Mouse (Mus musculus): ENCODE measurements at regions not wholly inside any gene's neighbourhood (a gene's known extent, or its start where the extent isn't known, plus 50 kb on each side); places are given as distances from the start of the nearest gene placed in this dataset.
"Not testable (repeated sequence)": the region's sequence is repeated elsewhere in the genome, so short reads cannot be mapped to it uniquely, and the experiment has no call there.

DNA sequence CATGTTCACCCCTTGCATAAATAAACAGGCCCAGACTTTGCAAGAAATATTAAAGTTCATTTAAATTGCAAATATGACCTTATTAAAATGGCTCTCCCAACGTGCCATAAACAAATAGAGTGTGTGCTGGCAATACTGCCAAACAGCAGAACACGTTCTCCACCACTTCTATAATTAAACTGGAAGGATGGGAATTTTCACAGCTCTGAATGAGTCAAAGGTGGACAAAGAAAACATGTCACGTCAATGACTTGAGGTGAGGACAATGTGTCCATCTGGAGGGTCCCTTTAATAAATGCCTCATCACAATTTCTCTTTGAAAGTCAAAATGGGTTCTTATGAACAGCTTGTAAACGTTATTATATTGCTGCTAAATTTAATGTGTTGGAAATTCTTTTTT, 114.8 kb downstream of the Galc start:
- no peak for DNase-seq

DNA sequence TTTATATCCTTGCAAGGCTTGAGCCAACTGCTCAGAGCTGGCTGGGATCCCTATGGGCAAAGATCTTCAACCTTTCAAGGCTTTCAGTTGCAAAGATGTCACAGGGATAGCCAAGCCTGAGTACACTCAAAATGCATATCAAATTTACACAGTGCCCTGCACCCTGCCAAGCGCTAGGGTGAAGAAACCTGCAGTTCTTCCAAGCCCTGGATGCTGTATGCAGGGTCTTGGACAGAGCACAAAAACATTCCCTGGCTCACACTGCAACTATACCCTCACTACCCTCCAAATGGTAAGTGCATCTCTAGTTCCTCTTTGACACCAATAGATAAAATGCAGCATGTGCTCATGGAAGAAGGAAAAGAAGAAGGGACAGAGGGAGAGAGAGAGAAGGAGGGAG, 116.1 kb downstream of the Galc start:
- no peak for DNase-seq

DNA sequence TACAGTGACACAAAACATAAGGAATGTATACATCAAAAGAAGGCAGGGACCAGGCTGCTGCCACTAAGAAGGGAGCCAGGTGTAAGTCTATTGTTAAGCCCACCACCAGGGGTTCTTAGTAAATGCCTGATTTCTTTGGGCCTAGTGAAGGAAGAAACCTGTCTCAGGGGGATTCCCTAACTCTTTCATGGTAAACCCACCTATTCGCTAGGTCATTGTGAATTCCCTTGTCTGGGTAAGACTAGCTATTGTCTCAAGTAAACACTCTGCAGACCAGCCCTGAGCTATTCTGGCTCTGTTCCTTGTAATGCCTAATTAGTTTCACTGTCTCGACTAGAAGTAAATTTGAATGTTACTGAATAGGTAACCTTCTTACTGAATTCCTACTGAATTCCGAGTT, 119.4 kb downstream of the Galc start:
- not testable (repeated sequence) for DNase-seq

DNA sequence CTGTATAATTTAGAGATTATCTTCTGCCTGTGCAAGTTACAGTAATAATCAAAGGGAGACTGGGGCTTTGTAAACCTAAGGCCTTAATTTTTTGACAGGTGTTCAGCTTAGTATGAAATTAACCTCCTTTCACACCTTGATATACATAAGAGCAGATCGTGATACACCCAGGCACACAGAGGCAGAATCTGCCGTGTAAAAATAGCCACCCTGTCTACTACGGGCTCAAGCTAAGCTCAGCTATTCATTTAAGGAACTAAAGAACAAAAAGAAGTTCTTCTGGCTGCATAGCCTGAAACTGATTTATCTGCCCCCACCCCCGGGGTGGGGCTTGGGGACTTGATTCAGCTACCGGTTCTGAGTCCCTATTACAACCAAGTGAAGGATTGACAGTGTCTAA, 128.0 kb downstream of the Galc start:
- DNase-seq: peak; percentile 6

DNA sequence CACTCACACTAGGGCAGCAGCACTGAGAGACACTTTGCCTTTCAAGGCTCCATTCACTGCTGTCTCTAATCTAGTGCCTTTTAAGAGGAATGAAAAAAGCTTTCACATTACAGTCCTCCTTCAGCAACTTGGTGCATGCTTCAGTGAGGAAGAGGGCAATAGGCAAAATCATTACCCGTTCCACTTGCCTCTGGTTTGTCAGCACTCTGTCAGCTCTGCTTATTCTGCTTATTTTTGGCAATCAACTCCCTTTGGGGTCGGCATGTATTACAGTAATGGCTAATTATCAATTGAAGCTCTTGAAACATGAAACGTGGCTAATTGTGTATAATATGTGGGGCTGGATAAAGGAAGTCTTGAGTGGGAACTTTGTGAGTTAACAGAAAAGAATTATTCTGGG, 135.7 kb downstream of the Galc start:
- no peak for DNase-seq

DNA sequence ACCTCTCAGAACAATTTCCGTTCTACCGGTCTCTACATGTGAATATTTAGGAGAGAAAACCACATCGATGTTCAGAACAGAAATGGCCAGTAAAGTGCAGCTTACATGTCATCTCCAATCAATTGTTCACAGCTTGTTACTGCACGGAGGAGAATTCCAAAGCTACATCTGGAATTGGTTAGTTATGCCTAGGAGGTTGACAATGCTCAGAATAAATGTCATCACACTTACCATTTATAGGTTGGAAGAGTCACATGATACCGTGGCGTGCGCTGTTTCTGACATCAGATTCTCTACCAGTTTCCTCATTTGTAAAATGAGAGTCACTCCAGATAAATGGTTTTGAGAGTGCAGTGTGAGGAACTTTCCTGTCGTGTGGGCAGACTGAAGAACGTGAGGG, 151.2 kb downstream of the Galc start:
- no peak for DNase-seq

DNA sequence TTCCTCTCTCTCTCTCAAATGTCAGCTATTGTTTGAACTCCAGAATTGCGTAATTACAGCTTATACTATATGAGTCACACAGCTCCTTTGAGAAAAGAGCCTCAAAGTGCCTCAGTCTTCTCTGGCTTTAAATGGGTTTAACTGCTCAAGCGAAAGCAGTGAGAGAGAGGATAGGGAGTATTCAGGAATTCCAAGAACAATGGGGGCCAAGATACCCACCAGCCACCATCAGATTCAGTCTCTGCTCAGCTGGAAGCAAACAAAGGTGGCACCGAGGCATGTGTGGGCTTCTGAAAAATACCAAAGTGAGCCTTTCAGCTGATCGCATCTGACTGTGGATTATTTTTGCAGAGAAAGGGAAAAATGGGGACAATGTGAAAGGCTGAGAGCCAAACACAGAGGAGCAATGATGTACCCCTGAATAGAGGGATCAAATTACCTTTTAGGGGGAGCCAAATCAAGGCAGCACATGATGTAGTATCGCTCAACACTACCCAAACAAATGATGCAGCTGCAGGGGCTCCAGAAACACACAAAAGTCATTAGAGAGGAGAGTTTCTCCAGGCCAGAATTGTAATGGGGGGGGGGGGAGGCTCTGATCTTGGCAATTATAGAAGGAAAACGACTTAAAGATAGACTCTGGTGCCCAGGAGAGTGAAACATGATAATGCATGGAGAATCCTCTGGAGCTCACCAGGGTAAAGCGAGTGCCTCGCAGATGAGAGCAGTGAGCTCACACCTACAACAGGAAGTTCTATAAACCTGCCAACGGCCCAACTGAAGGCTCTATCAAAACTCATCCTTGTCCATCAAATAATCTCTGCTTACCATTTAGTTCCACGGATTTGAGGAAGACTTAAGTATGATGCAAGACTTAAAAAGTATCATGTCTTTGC, 152.2 kb downstream of the Galc start:
- peak; percentile 14 for DNase-seq

DNA sequence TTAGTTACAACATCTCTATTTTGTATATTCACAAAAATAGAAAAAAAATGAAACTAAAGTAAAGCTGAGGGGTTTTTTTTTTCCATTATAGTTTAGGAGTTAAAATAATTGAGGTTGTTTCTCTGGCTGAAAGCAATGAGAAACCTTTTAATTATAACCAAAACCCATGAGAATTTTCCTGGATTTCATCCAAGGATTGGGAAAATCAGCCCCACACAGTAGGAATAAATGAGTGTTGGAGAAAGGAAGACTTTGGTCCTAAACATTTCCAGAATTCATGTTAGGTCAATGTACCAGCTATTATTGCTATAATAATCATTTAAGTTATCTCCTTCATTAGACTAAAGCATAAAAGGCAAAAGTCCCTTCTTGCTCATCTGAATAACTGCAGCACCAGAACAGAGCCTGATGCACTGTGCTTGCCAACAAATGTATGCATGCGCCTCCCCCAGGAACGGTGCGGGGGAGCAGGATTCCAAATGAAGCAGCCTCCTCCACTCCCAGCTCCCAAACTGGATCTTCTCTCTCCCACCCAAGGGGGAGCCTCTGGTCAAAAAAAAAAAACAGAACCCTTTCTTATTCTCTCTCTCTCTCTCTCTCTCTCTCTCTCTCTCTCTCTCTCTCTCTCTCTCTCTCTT, 153.0 kb downstream of the Galc start:
- peak; percentile 90 for DNase-seq

DNA sequence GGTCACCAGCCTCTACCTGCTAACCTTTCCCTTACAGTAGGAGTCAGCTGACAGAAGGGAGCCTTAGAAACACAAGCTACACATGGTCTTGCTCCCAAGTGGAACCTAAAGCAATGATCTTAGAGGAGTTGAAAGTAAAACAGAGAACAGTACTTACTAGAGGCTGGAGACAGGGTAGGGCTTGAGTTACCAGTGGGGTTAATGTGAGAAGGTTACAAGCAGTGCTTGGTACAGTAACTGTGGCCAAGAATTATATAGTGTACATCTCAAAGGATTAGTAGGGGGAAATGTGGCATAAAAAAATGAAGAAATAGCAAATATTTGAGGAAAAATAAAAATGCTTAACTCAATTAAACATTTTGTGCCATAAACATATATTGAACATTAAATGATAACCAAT, 153.5 kb downstream of the Galc start:
- no peak for DNase-seq

DNA sequence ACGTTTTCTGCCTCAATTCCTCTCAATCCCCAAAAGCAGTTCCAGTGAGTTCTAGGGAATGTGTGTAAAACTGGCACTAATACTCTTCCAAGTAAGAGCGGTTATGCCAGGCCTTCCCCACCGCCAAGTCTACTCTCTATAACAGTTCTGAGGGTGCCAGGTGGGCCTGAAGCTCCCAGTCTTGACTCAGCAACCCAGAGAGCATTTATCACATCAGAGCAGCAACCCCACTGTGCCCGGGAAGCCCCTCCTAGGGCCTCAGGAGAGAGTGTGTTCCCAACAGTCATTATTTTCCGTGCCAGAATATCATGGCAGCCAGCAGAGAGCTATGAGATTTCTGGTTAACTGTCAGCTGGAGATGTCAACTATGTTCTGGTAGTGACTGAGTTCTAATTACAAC, 169.1 kb downstream of the Galc start:
- DNase-seq: no peak

DNA sequence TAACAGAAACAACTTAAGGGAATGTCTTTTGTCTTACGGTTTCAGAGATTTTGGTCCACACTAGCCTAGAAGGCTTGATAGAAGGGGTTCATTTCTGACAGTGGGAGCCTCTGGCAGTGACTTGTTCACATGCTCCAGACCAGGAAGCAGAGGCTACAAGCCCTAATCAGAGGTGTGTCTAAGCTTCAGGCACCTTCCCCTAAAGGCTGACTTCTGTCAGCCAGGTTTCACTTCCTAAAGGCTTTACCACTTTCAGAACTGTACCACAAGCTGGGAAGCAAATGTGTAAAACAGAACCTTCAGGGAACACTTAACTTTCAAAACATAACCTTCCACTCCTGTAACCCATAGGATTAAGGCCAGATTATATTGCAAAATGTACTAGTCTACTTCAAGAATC, 180.9 kb downstream of the Galc start:
- no peak for DNase-seq

DNA sequence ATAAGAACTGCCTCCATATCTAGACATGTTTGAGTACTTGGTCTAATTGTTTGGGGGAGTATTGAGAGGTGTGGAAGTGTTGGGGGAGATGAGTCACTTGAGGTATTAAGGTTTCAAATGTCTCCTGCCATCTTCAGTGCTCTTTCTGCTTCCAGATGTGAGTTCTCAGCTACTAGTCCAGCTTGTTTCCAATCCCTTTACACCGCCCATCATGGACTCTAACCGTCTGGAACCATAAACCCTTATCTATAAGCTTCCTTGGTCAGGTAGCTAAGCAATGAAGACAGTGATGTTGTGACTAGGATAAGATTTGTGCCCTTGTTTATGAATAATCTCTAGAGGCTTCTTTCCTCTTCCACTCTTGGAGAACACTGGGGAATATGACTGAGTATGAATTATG, 183.7 kb downstream of the Galc start:
- no peak for DNase-seq

DNA sequence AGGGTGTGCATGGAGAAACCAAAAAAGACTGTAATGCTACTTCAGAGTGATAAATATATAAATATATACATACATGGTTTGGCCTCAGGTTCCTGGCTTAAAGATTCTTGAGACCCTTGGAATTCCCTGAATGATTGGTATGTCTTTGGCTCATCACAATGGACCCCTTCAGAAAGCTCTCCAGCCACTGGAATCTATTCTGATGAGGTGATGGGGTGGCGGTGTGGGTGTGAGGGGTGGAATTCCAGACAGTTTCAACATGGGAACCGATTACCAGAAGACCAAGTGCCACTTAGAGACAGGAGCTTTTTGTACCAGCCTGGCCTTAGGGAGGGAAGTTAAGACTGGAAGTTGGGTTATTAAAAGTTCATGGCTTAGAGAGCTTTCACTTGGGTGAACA, 190.1 kb downstream of the Galc start:
- no peak for DNase-seq

DNA sequence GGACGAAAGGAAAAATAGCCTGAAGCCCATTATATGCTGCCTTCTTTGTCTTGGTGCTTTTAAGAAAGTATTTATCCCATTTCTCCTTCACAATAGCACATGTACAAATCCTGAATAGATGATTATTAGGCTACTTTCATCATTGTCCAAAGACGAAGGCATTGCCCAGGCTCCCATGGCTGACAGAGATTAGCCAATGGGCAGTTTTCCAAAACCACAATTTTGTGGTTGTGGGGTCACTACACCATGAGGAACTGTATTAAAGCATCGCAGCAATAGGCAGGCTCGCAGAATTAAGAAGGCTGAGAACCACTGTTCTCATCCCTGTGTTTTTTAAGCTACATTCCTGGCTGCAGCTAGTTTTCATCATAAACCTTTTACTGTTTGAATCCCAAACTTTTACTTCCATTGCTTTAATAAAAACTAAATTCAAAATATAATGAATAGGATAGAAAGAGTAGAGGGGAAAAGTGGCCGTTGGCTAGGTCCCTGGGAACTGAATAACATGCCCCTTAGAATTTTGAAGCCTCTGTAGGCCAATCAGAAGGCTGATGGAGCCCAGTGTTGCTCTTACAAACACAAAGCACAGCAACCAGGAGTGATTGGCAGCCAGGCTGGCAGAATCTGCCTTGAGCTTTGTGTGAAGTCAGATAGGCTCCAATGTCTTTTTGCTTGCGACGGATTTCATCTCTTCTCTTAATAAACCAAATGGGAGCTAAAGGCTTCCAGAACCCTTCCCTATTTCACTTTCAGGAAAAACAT, 199.7 kb downstream of the Galc start:
- no peak for DNase-seq

DNA sequence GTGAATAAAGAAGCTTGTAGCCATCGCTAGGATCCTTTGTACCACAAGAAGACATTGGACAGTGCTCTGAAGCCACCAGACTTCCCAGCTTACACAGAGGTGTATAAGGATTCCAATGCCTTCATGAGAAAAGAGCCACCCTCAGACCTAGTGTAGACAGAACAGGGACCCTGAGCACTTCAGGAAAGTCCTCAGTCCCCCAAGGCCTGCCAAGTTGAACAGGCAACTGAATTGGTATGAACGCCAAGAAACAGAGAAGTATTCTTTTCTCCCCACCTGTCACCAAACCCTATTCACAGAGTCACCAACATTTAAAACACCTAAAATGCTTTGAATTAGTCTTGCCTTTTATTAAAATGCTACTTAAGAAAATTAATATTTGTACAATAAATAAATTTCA, 200.3 kb downstream of the Galc start:
- DNase-seq: no peak

DNA sequence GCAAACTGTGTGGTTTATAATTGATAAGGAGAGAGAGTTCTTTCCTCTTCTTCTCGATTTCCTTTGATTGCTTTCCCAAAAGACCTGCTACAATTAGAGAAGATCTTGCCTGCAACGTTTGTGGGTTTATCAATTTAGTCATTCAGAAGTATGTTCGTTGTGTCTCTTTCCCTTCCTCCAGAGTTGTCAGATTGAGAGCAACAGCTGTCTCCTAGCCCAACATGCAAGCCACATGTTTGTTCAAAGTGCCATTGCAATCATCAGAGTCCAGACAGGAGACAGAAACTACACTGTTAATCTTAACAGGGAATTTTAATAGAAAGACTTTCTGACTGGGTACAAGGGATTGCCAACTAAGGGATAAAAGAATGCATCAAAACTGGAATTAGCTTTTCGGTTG, 208.3 kb downstream of the Galc start:
- no peak for DNase-seq

DNA sequence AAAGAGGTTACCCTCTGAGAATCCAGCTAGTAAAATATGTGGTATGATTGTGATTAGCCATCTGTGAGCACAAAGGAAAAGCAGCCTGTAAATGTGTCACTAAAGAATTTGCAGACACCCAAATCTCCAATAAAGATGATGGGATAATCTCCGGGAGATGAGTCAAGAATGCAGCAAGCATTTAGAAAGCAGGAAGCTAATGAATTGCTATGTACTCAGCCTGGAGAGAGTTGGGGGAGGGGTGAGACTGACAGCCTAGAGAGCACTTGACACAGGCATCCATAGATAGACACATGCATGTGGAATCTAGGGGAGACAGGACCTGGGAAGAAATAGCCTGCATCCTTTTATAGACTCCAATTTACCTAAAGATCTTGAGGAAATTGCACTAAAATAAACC, 208.8 kb downstream of the Galc start:
- DNase-seq: peak; percentile 20

DNA sequence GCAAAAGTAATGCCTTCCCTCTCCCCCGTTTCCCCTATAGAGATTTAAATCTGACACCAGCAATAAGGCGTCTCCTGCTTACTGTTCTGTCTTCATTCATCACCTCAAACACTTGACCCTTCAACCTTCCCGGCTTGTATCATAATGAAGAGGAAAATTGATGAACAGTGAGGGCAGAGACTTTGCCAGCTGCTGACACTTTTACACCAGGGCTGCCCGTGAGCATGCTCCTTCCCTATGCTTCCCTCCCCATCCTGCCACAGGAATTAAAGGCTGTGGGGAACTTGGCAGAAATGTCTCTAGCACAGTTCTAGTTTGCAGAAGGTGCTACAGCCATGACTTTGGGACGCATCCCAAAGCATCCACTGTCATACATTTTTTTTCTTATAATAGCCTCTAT, 209.2 kb downstream of the Galc start:
- DNase-seq: no peak

DNA sequence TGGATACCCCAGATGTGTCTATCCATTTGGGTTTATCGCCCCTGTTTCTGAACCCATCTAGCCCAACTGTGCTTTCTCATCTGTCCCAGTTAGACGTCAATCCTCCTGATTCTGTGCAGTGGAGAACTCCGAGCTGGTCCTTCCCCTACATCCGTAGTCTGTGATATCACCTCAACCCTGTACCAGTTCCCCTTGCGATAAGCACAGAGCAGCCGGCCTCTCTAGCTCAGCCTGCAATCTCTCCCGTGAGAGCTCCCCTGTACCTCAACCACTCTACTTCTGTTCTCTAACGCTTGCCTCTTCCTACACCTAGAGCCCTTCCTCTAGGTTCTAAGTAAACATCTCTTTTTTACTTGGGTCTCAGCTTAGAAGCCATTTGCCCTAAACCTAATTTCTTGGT, 211.5 kb downstream of the Galc start:
- DNase-seq: no peak

DNA sequence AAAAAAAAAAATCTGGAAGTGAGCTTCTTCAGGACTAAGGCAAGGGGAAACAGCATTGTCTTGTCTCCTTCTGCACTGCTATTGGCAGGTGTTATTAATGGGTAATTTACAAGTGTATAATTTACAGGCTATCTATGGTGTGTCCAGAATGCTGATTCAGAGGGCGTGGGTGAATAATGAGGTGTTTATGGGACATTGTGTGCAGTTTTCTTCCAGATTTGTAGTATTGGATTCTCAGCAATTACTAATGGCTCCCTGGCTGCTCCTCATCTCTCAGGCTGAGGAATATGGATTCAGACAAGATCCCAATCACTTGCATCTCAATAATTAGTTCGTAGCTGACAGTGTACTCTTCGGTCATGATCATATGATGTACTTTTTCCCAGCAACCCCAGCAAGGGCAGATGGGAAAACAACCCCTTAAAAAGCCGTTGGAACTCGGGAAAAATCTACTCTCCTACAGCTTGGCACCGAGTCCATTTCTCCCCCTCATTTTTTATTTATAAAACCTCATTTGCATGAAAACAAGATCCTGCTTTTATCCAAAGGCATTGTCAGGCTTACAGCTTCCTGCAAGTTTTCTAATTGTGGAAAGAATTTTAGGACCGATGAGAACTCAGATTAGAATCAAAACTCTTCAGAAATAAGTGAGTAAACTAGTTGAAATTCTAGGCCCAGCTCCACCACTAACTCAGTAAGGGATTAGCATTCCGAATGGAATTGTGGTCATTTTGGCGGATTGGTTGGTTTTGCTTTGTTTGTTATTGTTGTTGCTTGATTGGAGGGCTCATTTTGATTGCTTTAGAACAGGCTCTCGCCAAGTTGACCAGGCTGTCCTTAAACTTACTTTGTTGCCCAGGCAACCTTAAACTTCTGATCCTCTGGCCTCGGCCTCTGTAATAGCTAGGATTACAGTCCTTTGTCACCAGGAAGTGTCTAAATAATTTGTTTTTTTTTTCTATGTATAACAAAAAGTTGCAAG, 212.5 kb downstream of the Galc start:
- peak; percentile 59 for DNase-seq

DNA sequence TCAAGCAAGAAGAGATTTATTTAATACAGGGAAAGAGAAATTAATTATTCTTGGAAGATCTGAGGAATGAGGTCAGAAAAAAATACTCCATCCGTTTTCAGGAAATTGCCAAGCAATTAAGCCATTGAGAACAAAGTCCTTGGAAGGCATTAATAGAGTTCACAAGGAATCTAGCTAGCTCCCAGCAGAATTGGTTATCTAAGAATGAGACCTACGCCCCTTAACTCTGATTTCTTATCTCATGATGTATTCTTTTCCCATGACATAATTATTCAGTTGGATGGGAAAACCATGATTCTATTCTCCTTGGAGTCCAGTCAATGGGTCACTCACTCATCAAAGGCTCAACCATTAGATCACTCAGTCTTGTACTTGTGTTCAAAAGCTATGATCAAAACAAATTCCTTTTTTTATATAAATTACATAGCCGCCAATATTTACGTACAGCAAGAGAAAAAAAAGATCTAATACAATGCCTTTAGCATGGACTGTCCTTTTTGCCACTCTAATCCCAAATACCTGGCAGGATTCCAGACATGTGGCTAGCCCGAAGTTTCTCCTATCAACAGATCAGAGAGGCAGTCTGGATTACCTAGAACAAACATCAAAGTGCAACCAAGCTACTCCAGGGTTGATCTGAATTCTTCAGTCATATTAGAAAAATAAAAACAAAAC, 213.3 kb downstream of the Galc start:
- DNase-seq: no peak

DNA sequence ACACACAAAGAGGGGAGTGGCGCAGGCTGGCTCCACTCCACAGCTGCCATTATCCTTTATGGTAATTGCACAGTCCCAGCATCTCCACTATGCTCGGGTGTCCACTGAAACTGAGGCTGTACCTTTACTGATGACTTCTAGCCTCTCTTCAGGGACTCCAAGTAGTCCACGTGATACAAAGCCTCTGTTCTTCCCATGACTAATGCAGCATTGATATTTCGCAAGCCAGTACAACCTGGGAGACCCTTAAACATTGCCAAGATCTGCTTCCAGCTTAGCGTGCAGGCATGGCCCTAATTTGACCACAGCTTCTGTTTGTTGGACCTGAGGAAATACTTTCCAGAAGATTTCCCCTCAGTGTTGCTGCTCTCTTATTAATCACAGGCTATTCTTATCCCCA, 215.8 kb downstream of the Galc start:
- DNase-seq: no peak
